Mouse (Mus musculus): ENCODE data around the gene Lrrc23. TPM values are rescaled to one million over a fixed set of nuclear protein-coding genes. Genes with fewer than 3 reads are reported as not detected.

Lrrc23 gene
- total RNA-seq, 4 experiments from 2014 or later = 2.3 to 3.4 (median 2.7) TPM

- DNase-seq (ENCODE audit: low spot score in 2 of 2) = no peak
These were observed 10.9 kb downstream of the Lrrc23 start for GRCm38 (mm10) chr6:124768704-124769044.

DNA sequence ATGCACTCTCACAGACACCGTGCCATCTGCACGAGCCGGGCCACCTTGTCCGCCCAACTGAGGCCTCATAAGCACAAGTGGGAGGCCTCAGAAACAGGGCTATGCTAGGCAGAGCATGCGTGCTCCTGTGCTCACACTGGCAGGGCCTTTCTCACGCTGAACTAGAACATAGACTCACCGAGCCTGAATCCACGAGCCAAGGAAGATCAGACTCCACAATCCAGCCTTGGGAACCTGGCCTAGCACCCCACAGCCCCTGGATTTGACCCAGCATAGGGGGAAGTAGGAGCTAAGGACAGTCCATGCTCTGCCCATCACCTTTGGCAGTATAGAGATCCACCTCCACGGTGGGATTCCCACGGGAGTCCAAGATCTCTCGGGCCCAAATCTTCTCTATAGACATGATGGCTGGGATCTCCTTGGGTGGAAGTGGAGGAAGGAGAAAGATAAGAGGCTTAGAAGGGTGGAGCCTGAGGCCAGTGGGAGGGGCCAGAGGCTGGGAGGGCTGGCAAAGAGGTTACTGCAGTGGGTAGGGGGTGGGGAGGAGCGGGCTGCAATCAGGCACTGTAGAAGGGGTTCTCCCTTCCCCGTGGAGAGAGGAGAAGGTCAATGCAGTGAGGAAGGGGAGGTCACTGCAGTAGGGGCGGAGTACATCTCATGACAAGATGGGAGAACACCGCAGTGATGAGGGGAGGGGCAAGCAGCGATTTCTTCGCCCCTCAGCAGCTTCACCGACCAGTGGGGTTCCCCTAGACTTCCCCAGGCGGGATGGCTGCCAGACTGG lies 11.4 kb downstream of the Lrrc23 start:
- DNase-seq (ENCODE audit: low spot score in 2 of 2) = peak in 1 of 2 experiments; percentile 66

DNA sequence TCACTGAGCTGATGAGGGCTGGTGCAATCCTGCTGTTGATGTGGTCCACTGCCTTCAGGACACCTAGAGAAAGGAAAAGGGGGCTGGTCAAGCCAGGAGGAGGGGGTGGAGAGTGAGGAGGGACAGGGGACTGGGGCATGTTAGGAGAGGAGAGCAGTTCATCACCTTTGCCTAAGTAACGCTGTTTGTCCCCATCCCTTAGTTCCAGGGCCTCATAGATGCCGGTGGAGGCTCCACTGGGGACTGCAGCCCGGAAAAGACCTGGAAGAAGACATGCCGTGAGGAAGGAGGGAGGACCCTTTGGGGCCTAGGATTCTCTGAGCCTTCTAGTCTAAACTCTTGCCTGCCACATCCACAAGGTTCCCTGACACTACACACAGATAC lies 12.0 kb downstream of the Lrrc23 start:
- DNase-seq (ENCODE audit: low spot score in 2 of 2) = no peak

DNA sequence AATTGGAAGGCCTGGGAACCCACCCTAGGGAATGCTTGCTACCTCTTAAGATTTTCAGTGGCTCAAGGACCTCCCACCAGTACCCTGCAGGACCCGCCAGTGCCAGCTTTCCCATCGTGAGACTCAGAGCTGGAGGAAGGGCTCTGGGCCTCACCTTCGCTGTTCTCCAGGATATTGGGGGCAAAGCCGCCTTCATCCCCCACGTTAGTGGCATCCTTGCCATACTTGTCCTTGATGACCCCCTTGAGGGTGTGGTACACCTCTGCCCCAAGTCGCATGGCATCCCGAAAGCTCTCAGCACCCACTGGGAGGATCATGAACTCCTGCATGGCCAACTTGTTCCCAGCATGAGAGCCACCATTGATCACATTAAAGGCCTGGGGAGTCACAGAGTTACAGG lies 13.6 kb downstream of the Lrrc23 start:
- DNase-seq (ENCODE audit: low spot score in 2 of 2) = no peak

DNA sequence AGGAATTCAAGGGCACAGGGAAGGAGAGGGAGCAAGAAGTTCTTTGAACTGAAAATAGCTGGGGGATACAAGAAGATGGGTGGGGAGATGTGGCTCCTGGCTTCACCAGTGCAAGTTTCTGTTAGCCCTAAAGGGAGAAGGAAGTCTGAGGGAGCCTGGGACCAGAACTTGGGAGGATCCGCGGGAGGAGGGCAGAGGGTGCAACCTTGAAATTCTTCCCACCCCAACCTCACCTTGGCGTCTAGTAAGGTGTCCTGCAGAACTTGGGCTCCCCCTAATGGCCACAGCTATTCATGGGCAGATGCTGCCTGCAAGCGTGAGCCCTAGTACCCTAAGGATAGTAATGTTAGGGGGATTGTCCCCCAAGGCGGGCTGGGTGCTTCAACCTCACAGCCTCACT lies 20.3 kb downstream of the Lrrc23 start:
- peak in 1 of 2 experiments; percentile 78 for DNase-seq (ENCODE audit: low spot score in 2 of 2)

- no peak for DNase-seq (ENCODE audit: low spot score in 2 of 2)
These were observed 20.7 kb downstream of the Lrrc23 start for GRCm38 (mm10) chr6:124758849-124759232.

DNA sequence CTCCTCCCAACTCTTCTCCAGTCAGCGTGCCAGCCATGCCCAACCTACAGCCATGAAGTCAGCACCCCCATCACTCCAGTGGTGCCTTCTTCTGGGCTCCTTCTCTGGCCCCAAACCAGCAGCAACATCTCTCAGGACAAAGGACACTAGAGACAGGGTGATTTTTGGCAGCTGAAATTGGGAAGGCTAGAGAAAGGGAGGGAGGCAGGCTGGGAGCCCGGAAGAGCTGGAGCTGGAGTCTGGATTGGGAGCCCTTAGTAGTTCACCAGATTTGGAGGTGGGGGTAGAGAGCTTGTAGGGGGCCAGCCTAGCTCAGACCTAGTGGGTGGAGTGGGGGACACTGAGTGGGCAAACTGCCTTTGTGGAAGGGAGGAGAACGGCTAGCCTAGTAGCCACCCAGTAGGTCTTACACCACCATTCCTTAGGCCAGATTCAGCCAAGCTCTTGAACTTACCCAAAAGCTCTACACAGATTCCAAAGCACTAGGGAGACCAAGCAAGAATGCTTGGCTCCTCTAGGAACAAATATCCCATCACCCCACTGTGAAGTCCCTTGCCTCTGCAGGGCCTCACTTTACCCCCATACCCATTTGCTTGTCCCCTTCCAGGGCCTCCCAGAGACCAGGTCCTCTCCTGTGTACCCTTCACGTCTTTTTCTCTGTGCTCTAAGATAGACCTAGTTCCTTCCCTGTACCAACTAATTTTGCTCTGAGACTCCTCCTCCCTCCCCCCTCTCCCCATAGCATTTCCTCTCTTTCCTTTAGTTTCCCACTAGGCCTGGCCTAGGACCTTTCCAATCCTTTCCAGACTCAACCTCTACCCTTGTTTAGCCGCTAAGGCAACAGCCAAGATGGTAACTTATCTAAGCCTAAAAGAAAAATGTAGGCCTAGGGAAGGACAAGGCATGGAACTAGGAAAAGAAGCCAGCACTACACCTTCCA lies 21.3 kb downstream of the Lrrc23 start:
- peak in 1 of 2 experiments; percentile 53 for DNase-seq (ENCODE audit: low spot score in 2 of 2)

DNA sequence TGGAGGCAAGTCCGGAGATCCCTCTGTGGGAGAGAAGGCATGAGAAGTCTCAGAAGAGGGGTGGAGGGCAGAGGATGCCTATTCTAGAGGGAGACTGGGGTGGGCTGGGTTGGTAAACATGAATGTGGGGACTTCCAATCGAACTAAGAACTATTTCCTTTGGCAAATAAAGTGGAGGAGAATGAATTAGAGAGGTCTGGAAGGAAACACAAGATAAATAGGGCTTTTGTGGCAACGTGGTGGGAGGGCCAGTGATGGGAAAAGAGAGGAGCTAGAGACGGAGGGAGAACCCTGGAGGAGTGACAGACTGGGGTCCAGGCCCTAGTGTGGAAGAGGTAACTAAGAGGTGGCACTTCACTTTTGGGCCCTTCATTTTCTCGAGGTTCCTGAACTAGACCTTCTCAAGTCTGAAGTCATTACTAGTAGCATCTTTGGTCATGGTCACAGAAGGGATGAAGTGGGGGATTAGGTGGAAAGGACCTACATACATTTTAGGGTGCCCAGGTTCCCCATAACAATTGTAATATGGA lies 22.1 kb downstream of the Lrrc23 start:
- DNase-seq (ENCODE audit: low spot score in 2 of 2) = no peak

DNA sequence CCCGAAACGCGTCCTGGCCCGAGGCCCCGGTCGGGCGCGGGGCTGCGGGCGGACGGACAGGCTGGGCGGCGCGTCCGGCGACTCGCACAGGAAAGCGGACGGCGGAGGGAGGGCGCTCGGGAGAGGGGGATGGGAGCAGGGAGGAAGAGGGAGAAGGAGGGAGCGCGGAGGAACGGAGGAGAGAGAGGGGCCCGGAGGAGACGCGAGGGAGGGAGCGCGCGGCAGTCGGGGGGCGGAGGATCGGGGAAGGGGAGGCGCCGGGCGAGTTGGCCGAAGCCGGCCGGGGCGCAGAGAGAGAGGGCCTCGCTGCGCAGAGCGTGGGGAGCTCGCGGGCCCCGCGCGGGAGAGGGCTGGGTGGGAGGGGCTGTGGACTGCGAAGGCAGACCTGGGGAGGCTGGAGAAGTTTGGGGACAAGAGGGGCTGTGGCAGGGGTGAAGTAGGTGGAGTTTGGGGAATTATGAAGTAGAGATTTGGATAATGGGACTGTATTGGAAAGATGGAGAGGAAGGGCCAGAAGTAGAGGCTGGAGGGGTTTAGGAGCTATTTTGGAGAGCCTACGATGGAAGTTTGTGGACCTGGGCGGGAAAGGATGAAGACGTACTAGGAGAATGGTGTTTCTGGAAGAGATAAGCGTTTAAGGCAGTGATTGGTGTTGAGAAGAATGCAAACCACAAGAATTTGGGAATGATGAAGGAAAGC lies 22.7 kb downstream of the Lrrc23 start:
- DNase-seq (ENCODE audit: low spot score in 2 of 2) = peak in 1 of 2 experiments; percentile 78

DNA sequence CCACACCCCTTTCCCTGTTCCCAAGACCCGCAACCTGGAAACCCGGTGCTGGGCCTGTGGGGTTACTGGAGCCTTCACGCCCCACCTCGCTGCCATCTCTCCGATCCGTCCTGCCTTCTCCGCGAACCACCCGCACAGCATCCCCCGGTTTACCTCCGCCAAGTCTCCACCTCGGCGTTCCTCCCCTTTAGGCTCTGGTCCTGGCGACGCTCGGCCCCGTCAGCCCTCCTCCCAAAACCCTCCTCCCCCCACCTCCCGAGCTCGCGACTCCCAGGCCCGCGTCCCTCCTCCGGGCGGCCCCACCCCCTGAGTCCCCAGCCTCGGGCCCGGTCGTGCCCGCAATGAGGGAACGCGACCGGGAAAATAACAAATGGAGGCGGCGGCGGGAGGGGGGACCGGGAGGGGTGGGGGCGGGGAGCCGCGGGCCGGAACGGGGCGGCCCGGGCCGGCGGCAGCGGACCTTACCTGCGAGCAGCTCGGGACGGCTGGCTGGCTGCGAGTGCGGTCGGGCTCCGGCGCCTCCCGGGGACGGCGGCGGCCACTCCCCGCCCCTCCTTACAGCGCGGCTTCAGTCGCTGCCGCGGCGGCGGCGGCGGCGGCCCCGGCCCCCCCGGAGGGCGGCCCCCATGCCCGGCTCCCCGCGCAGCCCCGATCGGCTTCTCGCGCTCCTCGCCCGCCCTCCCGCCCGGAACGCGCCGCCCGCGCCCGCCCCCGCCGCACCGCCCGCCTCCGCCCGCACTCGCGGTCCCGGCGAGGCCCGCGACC lies 23.5 kb downstream of the Lrrc23 start, which contains the start of the genes Gm45234 and Atn1:
TSS of gene Gm45234 (minus strand) at position 191 of the 765 bp plus-strand sequence.
TSS of gene Atn1 (minus strand) at position 694 of the 765 bp plus-strand sequence.
- no peak for DNase-seq (ENCODE audit: low spot score in 2 of 2)

GRCm38 (mm10) chr6:124755306-124755705 lies 24.2 kb downstream of the Lrrc23 start:
- no peak for DNase-seq (ENCODE audit: low spot score in 2 of 2)

DNA sequence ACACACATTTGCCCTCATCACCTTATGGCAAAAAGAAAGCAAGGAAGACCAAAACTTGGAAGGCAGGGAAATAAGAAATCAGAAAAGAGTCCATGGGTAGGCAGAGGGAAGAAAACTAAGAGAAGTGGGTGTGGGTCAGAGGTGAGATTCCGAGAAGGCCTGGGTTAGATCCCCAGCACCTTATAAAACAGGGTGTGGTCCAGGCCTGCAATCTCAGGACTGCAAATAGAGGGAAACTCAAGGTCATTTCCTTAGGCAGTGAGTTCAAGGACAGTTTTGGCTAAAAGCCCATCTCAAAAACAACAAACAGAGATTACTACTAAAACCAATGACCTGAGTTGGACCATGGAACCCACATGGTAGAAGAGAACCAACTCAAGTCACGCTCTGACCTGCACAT lies 25.7 kb downstream of the Lrrc23 start:
- no peak for DNase-seq (ENCODE audit: low spot score in 2 of 2)

- DNase-seq (ENCODE audit: low spot score in 2 of 2) = no peak
These were observed 29.1 kb downstream of the Lrrc23 start for GRCm38 (mm10) chr6:124750405-124750804.

DNA sequence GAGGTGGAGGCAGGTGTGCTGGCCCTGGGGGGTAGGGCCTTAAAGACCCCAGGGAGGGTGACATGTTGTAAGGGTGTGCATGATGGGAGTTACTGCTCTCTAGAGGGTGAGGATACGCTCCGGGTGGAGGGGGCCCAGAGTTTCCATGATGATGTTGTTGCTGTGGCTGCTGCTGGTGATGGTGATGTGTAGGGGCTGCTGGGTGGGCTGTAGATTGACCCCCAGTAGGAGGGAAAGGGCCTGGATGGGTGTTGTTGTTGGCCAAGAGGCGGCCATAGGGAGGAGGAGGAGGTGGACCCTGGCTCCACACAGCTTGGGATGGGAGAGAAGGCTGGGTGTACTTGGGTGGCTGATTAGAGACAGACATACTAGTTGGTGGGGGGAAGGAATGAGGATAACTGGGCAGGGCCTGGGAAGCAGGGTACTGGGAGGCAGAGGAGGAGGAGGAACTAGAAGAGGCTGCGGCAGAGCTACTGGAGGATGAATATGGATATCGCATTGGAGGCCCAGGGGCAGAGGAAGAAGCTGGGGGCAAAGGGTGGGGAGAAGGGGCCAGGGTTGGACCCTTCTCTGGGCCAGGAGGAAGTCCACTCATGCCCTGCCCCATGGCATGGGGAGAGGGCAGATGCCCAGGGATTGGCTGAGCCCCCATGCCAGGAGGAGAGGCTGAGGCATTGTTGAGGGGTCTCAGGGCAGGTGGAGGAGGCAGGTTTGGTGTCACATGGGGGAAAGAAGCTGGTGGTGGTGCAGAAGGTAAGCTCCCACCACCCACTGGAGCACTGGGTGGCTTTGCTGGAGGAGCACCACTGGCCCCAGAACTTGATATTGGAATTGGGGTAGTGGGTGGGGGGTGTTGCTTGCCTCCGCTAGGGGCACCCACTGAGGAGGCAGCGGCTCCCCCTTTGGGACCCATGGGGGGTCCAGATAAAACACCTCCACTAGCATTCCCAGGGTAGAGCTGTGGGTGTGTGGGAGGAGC lies 32.6 kb downstream of the Lrrc23 start:
- DNase-seq (ENCODE audit: low spot score in 2 of 2) = no peak

DNA sequence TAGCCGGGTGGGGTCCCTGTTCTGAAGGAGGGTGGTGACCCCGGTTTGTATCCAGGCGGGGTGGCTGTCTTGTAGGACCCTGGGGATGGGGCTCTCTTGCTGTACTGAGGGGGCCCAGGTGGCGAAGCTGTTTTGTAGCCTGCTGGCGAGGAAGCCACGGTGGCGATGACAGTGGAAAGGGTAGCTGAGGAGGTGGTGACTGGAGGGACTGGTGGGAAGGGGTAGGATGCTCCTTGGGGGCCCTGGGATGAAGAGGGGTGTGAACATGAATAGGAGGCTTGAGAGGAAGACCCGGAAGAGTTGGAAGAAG lies 33.3 kb downstream of the Lrrc23 start:
- no peak for DNase-seq (ENCODE audit: low spot score in 2 of 2)

- peak in 1 of 2 experiments; percentile 92 for DNase-seq (ENCODE audit: low spot score in 2 of 2)
These were observed 33.8 kb downstream of the Lrrc23 start for GRCm38 (mm10) chr6:124745490-124746295.

DNA sequence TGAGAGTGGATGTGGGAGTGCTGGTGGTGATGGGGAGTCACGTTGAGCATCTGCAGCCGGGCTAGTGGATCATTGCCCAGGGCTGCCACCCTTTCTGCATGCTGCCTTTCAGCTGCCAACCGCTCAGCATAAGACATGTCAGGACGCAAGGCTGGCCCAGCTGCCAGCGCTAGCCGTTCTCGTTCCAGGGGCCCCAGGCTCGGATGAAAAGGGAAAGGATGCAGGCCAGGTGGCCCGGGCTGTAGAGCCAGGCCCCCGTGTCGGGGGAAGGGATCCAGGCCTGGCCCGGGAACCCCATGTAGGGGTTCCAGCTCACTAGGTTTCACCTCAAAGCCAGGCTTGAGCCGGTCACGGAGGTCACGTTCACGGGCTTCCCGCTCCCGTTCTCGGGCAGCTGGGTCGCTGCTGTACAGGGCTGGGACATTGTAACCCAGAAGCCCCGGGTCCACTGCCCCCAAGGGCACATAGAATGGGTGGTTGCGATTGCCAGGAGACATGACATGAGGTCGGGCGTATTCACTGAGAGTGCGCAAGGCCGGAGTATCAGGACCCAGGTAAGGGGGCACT lies 34.7 kb downstream of the Lrrc23 start:
- no peak for DNase-seq (ENCODE audit: low spot score in 2 of 2)

DNA sequence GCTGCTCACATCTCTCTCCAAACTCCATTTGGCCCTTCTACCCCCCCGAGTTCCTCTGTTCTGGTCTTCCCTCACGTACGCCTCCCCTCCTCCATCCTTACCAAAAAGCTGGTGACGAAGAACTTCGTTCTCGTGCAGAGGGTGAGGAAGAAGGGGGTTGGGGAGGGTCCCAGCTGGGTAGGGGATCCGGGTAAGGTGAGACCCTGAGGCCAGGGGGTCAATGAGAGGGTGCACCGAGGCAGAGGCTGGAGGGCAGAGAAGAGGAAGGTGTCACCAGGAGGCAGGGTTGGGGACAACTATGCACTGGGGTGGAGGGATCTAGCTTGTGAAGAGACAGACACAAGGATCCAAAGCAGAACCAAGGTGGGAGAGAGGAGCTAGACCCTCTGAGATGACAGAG lies 35.9 kb downstream of the Lrrc23 start:
- DNase-seq (ENCODE audit: low spot score in 2 of 2) = no peak
